Mouse (Mus musculus): ENCODE results near the gene Cfl2.
"Not testable (repeated sequence)": the region's sequence is repeated elsewhere in the genome, so short reads cannot be mapped to it uniquely, and the experiment has no call there.

Cfl2 gene

DNA sequence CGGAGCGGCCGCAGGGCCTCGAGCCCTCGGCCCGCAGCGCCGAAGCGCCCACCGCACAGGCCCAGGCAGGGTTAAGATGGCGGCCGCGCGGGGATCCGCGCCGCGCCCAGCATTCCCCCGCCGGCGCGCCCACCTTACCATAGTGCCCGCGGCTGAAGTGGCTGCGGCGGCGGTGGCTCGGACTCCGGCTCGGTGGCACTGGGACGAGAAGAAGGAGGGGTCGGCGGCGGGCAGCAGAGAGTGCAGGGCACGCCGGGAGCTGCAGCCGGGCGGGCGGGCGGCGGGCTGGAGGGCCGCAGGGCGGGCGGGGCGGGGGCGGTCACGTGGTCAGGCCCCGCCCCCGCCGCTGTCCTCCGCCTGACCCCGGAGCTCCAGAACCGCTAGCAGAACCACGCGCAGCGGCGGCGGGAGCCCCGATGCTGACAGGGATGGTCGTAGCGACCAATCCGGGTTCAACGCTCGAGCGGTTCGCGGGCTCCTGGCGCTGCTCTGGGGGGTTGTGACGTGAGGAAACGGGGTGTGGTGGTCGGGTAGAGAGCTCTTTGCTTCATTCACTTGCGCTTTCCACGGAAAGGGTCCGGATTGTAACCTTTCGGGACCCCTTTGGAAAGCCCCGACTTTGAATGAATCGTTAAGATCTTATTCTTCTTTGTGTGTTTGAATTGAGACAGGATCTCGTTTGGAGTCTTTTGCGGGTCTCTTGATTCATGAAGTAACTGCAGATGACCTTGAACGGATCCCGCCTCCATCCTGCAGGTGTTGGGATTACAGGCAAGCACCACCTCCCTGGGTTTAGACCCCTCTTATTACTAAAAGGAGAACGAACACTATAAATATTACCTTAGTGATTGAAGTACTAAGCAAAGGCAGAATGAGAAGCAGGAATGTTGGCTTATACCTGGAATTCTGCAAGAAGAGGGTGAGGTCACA is at the start of gene Cfl2:
Gene Cfl2, minus strand, starts transcription at position 272 of the 930 bp plus-strand sequence.
- in situ Hi-C loops (cut with MboI, MseI), result no loop called here

DNA sequence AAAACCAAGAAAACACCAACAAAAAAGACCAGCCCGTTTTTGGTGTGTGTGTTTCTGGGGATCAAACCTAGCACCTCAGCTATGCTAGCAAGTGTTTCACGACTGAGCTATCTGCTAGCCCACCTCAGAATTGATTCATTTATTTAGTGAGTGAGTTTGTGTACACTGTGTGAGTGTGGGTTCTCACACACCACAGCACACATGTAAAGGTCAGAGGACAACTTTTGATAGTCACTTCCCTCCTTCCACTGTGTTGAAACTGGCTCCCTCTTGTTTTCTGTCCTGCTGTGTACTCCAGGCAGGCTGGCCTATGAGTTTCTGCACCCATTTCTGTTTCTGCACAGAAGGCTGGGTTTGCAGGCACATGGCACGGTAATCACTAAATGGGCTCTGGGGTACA is 47.7 kb upstream of the Cfl2 start:
- in situ Hi-C loops (cut with MboI, MseI), result no loop called here

- in situ Hi-C loops (cut with MboI, MseI), result not testable (repeated sequence)
These were observed 29.9 kb upstream of the Cfl2 start for GRCm38 (mm10) chr12:54892559-54892958.

DNA sequence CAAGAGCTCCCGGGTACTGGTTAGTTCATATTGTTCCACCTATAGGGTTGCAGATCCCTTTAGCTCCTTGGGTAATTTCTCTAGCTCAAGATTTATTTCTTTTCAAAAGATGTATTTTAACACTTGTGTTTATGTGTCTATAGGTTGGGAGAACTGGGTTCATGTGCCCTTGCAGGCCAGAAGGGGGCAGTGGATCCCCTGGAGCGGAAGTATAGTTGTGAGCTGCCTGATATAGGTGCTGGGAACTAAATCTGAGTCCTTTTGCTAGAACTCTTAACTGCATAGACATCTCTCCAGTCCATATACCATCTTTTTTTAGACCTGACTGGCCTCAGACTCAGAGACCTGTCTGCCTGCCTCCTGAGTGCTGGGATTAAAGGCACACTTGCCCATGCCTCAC is 27.7 kb upstream of the Cfl2 start:
- in situ Hi-C loops (cut with MboI, MseI), result no loop called here

DNA sequence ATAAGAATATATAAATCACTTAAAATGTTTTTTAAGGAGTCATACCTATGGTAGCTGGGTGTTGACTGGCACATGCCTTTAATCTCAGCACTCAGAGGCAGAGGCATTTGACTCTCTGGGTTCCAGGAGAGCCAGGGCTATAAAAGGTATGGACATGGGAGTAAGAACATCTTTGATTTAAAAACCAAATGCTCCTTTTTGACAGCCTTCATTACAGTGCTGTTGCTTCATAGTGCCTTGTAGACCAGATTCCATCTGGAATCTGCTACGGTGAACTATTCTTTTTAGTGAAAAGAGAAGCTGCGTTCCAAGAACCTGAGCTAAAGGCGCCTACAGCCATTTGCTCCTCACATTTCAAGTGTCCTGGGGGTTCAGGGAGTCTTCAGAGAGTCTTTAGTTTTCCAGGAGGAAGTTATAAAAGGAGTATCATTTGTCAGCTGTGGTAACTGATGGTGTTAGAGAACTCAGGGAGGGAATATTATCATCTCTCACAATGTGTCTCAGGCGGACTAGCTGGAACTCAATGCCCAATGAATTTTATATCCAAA is 25.0 kb upstream of the Cfl2 start:
- in situ Hi-C loops (cut with MboI, MseI), result no loop called here

GRCm38 (mm10) chr12:54879630-54880029 is 17.0 kb upstream of the Cfl2 start:
- in situ Hi-C loops (cut with MboI, MseI), result loop anchor here (5.0 kb wide), 1 partner anchor 42 kb away; no protein-coding TSS in a partner anchor

- in situ Hi-C loops (cut with MboI, MseI), result loop anchor here (5.0 kb wide), 1 partner anchor 42 kb away; no protein-coding TSS in a partner anchor
These were observed 16.5 kb upstream of the Cfl2 start for GRCm38 (mm10) chr12:54879211-54879610.

- in situ Hi-C loops (cut with MboI, MseI), result loop anchor here (5.0 kb wide), 1 partner anchor 41 kb away; no protein-coding TSS in a partner anchor
These were observed 15.2 kb upstream of the Cfl2 start for GRCm38 (mm10) chr12:54877875-54878274.

DNA sequence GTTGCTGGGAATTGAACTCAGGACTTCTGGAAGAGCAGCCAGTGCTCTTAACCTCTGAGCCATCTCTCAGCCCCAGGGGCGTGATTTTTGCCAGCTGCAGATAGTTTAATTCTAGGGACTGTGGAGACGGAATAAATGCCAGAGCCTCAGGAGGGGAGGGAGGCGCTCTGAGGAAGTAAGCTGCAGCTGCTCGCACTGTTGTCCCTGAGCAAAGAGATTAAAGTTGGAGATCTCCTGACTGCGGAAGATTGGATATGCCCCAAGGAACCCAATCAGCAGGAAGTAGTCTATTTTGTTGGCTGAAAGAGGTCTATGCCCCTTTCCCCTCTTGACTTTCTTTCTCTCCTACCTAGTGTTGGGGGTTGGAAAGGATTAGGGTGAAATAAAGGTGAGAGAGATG is 14.2 kb upstream of the Cfl2 start:
- in situ Hi-C loops (cut with MboI, MseI), result loop anchor here (5.0 kb wide), 1 partner anchor 40 kb away; no protein-coding TSS in a partner anchor

DNA sequence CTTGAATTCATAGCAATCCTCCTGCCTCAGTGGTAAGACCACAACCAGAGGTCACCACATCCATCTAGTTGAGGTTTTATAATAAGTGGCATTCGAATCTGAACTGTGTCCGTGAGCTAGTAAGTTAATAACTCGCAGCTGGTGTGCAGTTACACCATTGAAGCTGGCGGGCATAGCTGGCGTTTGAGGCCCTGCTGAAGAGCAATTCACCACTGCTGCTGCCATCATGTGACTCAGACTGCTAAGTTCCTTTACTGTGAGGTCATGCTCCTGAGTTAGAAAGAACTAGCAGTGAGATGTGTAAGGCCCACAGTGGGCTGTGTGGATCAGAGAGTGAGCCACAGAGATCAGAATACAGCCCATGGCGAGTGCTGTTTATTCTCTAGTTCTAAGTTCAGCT is 12.0 kb upstream of the Cfl2 start:
- in situ Hi-C loops (cut with MboI, MseI), result loop anchor here (5.0 kb wide), 1 partner anchor 37 kb away; no protein-coding TSS in a partner anchor

GRCm38 (mm10) chr12:54861991-54862605 is 579 bp downstream of the Cfl2 start:
- in situ Hi-C loops (cut with MboI, MseI), result no loop called here

DNA sequence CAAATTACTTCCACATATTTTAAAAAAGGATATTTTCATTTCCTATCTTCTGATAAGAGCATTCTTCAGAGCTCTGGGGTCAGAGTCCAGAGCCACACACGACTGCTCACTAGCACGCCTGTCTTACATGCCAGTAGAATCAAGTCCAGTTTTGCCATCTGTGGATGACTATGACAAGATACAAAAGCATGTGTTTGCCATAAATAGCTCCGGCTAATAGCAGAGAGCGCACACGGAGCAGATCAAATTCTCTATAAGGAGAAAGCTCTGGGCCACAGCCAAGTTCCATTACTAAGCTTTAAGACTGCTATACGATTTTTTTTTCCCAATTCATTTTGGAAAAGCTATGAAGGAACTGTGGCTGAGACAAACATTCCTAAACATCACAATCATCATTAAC is 3.1 kb downstream of the Cfl2 start:
- in situ Hi-C loops (cut with MboI, MseI), result no loop called here

DNA sequence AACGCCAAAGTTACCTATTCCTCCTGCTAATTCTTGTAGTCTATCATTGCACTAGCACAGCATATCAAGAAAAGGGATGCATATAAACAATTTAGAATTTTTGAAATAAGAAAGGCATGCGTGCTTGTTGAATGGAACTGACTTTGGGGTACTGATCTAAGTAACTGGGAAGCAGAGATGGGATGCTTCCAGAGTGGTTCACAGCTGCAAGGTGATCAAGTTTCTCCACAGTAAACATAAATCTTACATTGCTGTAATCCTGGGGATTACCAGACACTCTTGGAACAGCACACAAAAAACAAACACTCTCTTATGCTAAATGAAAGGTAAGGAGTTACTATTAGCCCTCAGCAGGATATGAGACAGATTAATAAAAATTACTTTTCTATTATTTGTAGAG is 12.1 kb downstream of the Cfl2 start:
- in situ Hi-C loops (cut with MboI, MseI), result no loop called here

DNA sequence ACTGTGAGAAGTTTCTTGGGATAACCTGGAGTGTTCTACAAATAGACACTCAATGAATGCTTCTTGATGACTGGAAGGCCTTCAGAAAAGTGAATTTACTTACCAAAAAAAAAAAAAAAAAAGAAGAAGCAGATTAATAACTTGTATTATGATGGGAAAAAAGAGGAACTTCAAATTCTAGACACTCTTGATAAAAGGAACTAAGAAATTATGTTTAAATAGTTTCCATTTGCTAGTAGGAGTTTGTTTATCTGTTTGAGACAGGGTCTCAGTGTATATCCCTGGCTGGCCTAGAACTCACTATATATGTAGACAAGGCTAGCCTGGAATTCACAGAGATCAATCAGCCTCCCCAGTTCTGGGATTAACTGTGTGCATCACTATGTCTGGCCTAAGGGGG is 18.3 kb downstream of the Cfl2 start:
- in situ Hi-C loops (cut with MboI, MseI), result no loop called here

GRCm38 (mm10) chr12:54841576-54841975 is 21.1 kb downstream of the Cfl2 start:
- in situ Hi-C loops (cut with MboI, MseI), result no loop called here

DNA sequence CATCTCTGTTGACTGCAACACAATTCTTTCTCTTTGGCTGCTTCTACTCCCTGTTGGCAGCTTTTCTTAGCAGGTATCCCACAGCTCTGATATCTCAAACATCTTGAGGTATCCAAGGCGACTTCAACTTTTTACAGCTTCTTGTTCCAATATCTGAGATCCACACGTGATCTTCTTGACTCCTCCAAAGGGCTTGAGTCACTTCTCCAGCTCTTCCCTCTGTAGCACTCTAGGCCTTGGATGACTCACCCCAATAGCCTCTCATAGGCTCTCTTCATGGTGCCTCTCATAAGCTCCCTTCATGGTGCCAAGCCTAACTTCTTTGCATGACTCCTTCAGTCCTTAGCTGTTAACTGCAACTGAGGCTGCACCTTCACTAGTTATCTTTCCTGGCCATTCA is 22.9 kb downstream of the Cfl2 start:
- in situ Hi-C loops (cut with MboI, MseI), result loop anchor here (5.0 kb wide), 1 partner anchor 37 kb away; no protein-coding TSS in a partner anchor

- in situ Hi-C loops (cut with MboI, MseI), result loop anchor here (5.0 kb wide), 1 partner anchor 38 kb away; no protein-coding TSS in a partner anchor
These were observed 23.7 kb downstream of the Cfl2 start for GRCm38 (mm10) chr12:54838931-54839330.

- in situ Hi-C loops (cut with MboI, MseI), result loop anchor here (5.0 kb wide), 1 partner anchor 41 kb away; no protein-coding TSS in a partner anchor
These were observed 26.8 kb downstream of the Cfl2 start for GRCm38 (mm10) chr12:54835608-54836570.

GRCm38 (mm10) chr12:54834925-54835447 is 27.7 kb downstream of the Cfl2 start:
- in situ Hi-C loops (cut with MboI, MseI), result loop anchor here (5.0 kb wide), 1 partner anchor 42 kb away; no protein-coding TSS in a partner anchor

GRCm38 (mm10) chr12:54833856-54834399 is 28.7 kb downstream of the Cfl2 start:
- in situ Hi-C loops (cut with MboI, MseI), result no loop called here

Measured in regulatory T cell (primary cell).